9 mouse cellular contexts compared by ENCODE assay signal in genomic region chr11:88515736-88516583, GRCm38 (mm10).
DNase-seq lines count a peak whose midpoint lies in the region; ATAC-seq and TF ChIP-seq lines count a peak whose summit lies in the region.
"Had no signal": no experiment of that assay in that cellular context is flagged by ENCODE, and none has a peak within 500 bp of the region (broad histone marks: within the 10 kb centered on the region; RNA-seq: fewer than 3 reads in every experiment).

No protein-coding gene starts in this region.

- H3K4me2 ChIP-seq in forebrain, embryonic 16.5 days (ENCODE audit: low read length): no peak overlapping the region
- no peak overlapping the region for H3K4me2 ChIP-seq in forebrain, embryonic 14.5 days (ENCODE audit: low read length)
- no peak overlapping the region for H3K4me2 ChIP-seq in midbrain, embryonic 15.5 days

- H3K4me1 ChIP-seq in forebrain, embryonic 10.5 days: peaks cover 75% of the 10 kb centered on the region
- H3K4me1 ChIP-seq in forebrain, embryonic 16.5 days (replicated peaks; ENCODE audit: control insufficient read depth, insufficient read depth, low read length): peaks cover 42% of the 10 kb centered on the region
- peaks cover 48% of the 10 kb centered on the region for H3K4me1 ChIP-seq in forebrain, embryonic 14.5 days (ENCODE audit: control insufficient read depth, insufficient read depth, low read length)
- peaks cover 65% of the 10 kb centered on the region for H3K4me1 ChIP-seq in midbrain, embryonic 15.5 days

- no peak overlapping the region for H3K9ac ChIP-seq in forebrain, embryonic 16.5 days (replicated peaks; ENCODE audit: low read depth, low read length)
- H3K9ac ChIP-seq in forebrain, embryonic 14.5 days (ENCODE audit: low read length): no peak overlapping the region
- no peak overlapping the region for H3K9ac ChIP-seq in midbrain, embryonic 15.5 days

- no peak for ATAC-seq in forebrain, embryonic 16.5 days
- ATAC-seq in forebrain, embryonic 14.5 days: no peak
- ATAC-seq in midbrain, embryonic 15.5 days (replicated peaks): no peak

- no peak; the same call in 1 of the 2 replicates for TF ChIP-seq CTCF in left cerebral cortex, adult 2 months (IDR thresholded peaks at IDR 0.05)

- no peak for DNase-seq in forebrain, embryonic 10.5 days (ENCODE audit: extremely low spot score, low spot score)
- DNase-seq in left cerebral cortex, adult 2 months (ENCODE audit: extremely low spot score in 1 of 2, low spot score in 2 of 2): no peak
- DNase-seq in left cerebral cortex, adult 11 months (ENCODE audit: low spot score): no peak
- DNase-seq in forebrain, embryonic 14.5 days (ENCODE audit: low spot score): no peak
- DNase-seq in left cerebral cortex, postnatal 10 days (ENCODE audit: extremely low spot score in 1 of 2, low spot score in 2 of 2): no peak
- no peak for DNase-seq in gastrocnemius, postnatal 4 days (ENCODE audit: low spot score in 2 of 2)
- DNase-seq: left cerebral cortex, postnatal 4 days had no signal

- peak overlapping the region; percentile 72 for H3K27ac ChIP-seq in forebrain, embryonic 10.5 days
- H3K27ac ChIP-seq in forebrain, embryonic 16.5 days (ENCODE audit: low read length): no peak overlapping the region
- H3K27ac ChIP-seq in left cerebral cortex, adult 2 months: peak overlapping the region; percentile 2; the same call in 1 of the 2 replicates
- H3K27ac ChIP-seq in forebrain, embryonic 14.5 days (ENCODE audit: low read depth, low read length): peak overlapping the region; percentile 45; the same call in 1 of the 2 replicates
- H3K27ac ChIP-seq in midbrain, embryonic 15.5 days: peak overlapping the region; percentile 51

- H3K4me3 ChIP-seq in forebrain, embryonic 10.5 days: no peak overlapping the region
- no peak overlapping the region for H3K4me3 ChIP-seq in forebrain, embryonic 16.5 days (replicated peaks; ENCODE audit: low read length)
- H3K4me3 ChIP-seq in left cerebral cortex, adult 2 months: no peak overlapping the region
- no peak overlapping the region for H3K4me3 ChIP-seq in forebrain, embryonic 14.5 days (ENCODE audit: low read depth, low read length)
- H3K4me3 ChIP-seq in midbrain, embryonic 15.5 days: no peak overlapping the region

- WGBS in forebrain, embryonic 10.5 days: 64% methylated on average over 6 of the region's 6 CpGs
- 63% methylated on average over 6 of the region's 6 CpGs for WGBS in forebrain, embryonic 16.5 days
- WGBS in forebrain, embryonic 14.5 days: 57% methylated on average over 6 of the region's 6 CpGs
- WGBS in midbrain, embryonic 15.5 days: 59% methylated on average over 6 of the region's 6 CpGs

- peaks cover 40% of the 10 kb centered on the region for H3K36me3 ChIP-seq in forebrain, embryonic 10.5 days (replicated peaks)
- no peaks in the 10 kb centered on the region for H3K36me3 ChIP-seq in forebrain, embryonic 16.5 days (ENCODE audit: control insufficient read depth, insufficient read depth)
- H3K36me3 ChIP-seq in forebrain, embryonic 14.5 days (ENCODE audit: control insufficient read depth, insufficient read depth, low read length): no peaks in the 10 kb centered on the region
- no peaks in the 10 kb centered on the region for H3K36me3 ChIP-seq in midbrain, embryonic 15.5 days (replicated peaks)

- no peaks in the 10 kb centered on the region; the same call in 1 of the 2 replicates for H3K9me3 ChIP-seq in forebrain, embryonic 10.5 days
- no peaks in the 10 kb centered on the region for H3K9me3 ChIP-seq in forebrain, embryonic 16.5 days (ENCODE audit: control insufficient read depth, low read length)
- H3K9me3 ChIP-seq in forebrain, embryonic 14.5 days (replicated peaks; ENCODE audit: control insufficient read depth, low read length): no peaks in the 10 kb centered on the region
- no peaks in the 10 kb centered on the region for H3K9me3 ChIP-seq in midbrain, embryonic 15.5 days

- intact Hi-C loops in left cerebral cortex, adult 2 months (cut with DNase I): no loop called here
- intact Hi-C loops in left cerebral cortex, postnatal 10 days (cut with DNase I): no loop called here

- H3K27me3 ChIP-seq in forebrain, embryonic 10.5 days (ENCODE audit: poor library complexity, severe bottlenecking): no peaks in the 10 kb centered on the region
- H3K27me3 ChIP-seq in forebrain, embryonic 16.5 days (replicated peaks; ENCODE audit: control insufficient read depth, insufficient read depth, low read length): no peaks in the 10 kb centered on the region
- H3K27me3 ChIP-seq in forebrain, embryonic 14.5 days (replicated peaks; ENCODE audit: control insufficient read depth, insufficient read depth, low read length): no peaks in the 10 kb centered on the region
- no peaks in the 10 kb centered on the region for H3K27me3 ChIP-seq in midbrain, embryonic 15.5 days (replicated peaks)
